Mouse (Mus musculus): ENCODE measurements around the gene Sms. TPM values are rescaled to one million over a fixed set of nuclear protein-coding genes. Genes with fewer than 3 reads are reported as not detected.

Sms gene
- polyA plus RNA-seq, 1 experiment, result 3.4 TPM

- Histone ChIP-seq H3K4me3 (ENCODE audit: control insufficient read depth, low read depth, low read length) (no peak overlapping the region), H3K36me3 (ENCODE audit: control insufficient read depth, insufficient read depth, low read length) (no peaks in the 10 kb centered on the region), H3K27me3 (ENCODE audit: control insufficient read depth, insufficient read depth, low read length) (no peaks in the 10 kb centered on the region), H3K27ac (ENCODE audit: control insufficient read depth, insufficient read depth, low read depth, low read length) (no peak overlapping the region), H3K4me1 (ENCODE audit: control insufficient read depth, insufficient read depth, low read length) (no peaks in the 10 kb centered on the region)
- TF ChIP-seq CTCF (IDR thresholded peaks at IDR 0.05; ENCODE audit: control insufficient read depth, insufficient read depth, insufficient replicate concordance, low read depth, low read length) (no peak), POLR2A (IDR thresholded peaks at IDR 0.05; ENCODE audit: control insufficient read depth, low read depth, low read length) (no peak)
These were observed 15.8 kb downstream of the Sms start for GRCm38 (mm10) chrX:157476153-157476810.

- H3K27me3 ChIP-seq (ENCODE audit: control insufficient read depth, insufficient read depth, low read length), result no peaks in the 10 kb centered on the region
These were observed 20.1 kb downstream of the Sms start for GRCm38 (mm10) chrX:157471711-157472660.

GRCm38 (mm10) chrX:157468795-157469194 is 23.3 kb downstream of the Sms start:
- TF ChIP-seq CTCF (IDR thresholded peaks at IDR 0.05; ENCODE audit: control insufficient read depth, insufficient read depth, insufficient replicate concordance, low read depth, low read length) (no peak), POLR2A (IDR thresholded peaks at IDR 0.05; ENCODE audit: control insufficient read depth, low read depth, low read length) (no peak)
- Histone ChIP-seq H3K36me3 (ENCODE audit: control insufficient read depth, insufficient read depth, low read length) (no peaks in the 10 kb centered on the region), H3K27me3 (ENCODE audit: control insufficient read depth, insufficient read depth, low read length) (no peaks in the 10 kb centered on the region), H3K4me3 (ENCODE audit: control insufficient read depth, low read depth, low read length) (no peak overlapping the region), H3K27ac (ENCODE audit: control insufficient read depth, insufficient read depth, low read depth, low read length) (no peak overlapping the region), H3K4me1 (ENCODE audit: control insufficient read depth, insufficient read depth, low read length) (no peaks in the 10 kb centered on the region)

More at GRCm38 (mm10) chrX:157471711-157472660, 20.1 kb downstream of the Sms start:
- Histone ChIP-seq H3K27ac (ENCODE audit: control insufficient read depth, insufficient read depth, low read depth, low read length) (no peak overlapping the region), H3K4me1 (ENCODE audit: control insufficient read depth, insufficient read depth, low read length) (no peaks in the 10 kb centered on the region), H3K4me3 (ENCODE audit: control insufficient read depth, low read depth, low read length) (no peak overlapping the region), H3K36me3 (ENCODE audit: control insufficient read depth, insufficient read depth, low read length) (no peaks in the 10 kb centered on the region)
- TF ChIP-seq CTCF (IDR thresholded peaks at IDR 0.05; ENCODE audit: control insufficient read depth, insufficient read depth, insufficient replicate concordance, low read depth, low read length) (no peak), POLR2A (IDR thresholded peaks at IDR 0.05; ENCODE audit: control insufficient read depth, low read depth, low read length) (no peak)

GRCm38 (mm10) chrX:157468055-157468454 is 24.0 kb downstream of the Sms start:
- TF ChIP-seq POLR2A (IDR thresholded peaks at IDR 0.05; ENCODE audit: control insufficient read depth, low read depth, low read length) (no peak), CTCF (IDR thresholded peaks at IDR 0.05; ENCODE audit: control insufficient read depth, insufficient read depth, insufficient replicate concordance, low read depth, low read length) (no peak)
- Histone ChIP-seq H3K36me3 (ENCODE audit: control insufficient read depth, insufficient read depth, low read length) (no peaks in the 10 kb centered on the region), H3K4me1 (ENCODE audit: control insufficient read depth, insufficient read depth, low read length) (no peaks in the 10 kb centered on the region), H3K4me3 (ENCODE audit: control insufficient read depth, low read depth, low read length) (no peak overlapping the region), H3K27ac (ENCODE audit: control insufficient read depth, insufficient read depth, low read depth, low read length) (no peak overlapping the region), H3K27me3 (ENCODE audit: control insufficient read depth, insufficient read depth, low read length) (no peaks in the 10 kb centered on the region)

GRCm38 (mm10) chrX:157465949-157466348 is 26.1 kb downstream of the Sms start:
- Histone ChIP-seq H3K4me1 (ENCODE audit: control insufficient read depth, insufficient read depth, low read length) (no peaks in the 10 kb centered on the region), H3K36me3 (ENCODE audit: control insufficient read depth, insufficient read depth, low read length) (no peaks in the 10 kb centered on the region)

GRCm38 (mm10) chrX:157462716-157463115 is 29.4 kb downstream of the Sms start:
- H3K4me1 ChIP-seq (ENCODE audit: control insufficient read depth, insufficient read depth, low read length), result no peaks in the 10 kb centered on the region
- no peaks in the 10 kb centered on the region for H3K36me3 ChIP-seq (ENCODE audit: control insufficient read depth, insufficient read depth, low read length)
- no peak overlapping the region for H3K4me3 ChIP-seq (ENCODE audit: control insufficient read depth, low read depth, low read length)
- H3K27me3 ChIP-seq (ENCODE audit: control insufficient read depth, insufficient read depth, low read length), result no peaks in the 10 kb centered on the region
- H3K27ac ChIP-seq (ENCODE audit: control insufficient read depth, insufficient read depth, low read depth, low read length), result no peak overlapping the region
- TF ChIP-seq CTCF (IDR thresholded peaks at IDR 0.05; ENCODE audit: control insufficient read depth, insufficient read depth, insufficient replicate concordance, low read depth, low read length) (no peak), POLR2A (IDR thresholded peaks at IDR 0.05; ENCODE audit: control insufficient read depth, low read depth, low read length) (no peak)

More at GRCm38 (mm10) chrX:157465949-157466348, 26.1 kb downstream of the Sms start:
- Histone ChIP-seq H3K27ac (ENCODE audit: control insufficient read depth, insufficient read depth, low read depth, low read length) (no peak overlapping the region), H3K4me3 (ENCODE audit: control insufficient read depth, low read depth, low read length) (no peak overlapping the region), H3K27me3 (ENCODE audit: control insufficient read depth, insufficient read depth, low read length) (no peaks in the 10 kb centered on the region)
- TF ChIP-seq POLR2A (IDR thresholded peaks at IDR 0.05; ENCODE audit: control insufficient read depth, low read depth, low read length) (no peak), CTCF (IDR thresholded peaks at IDR 0.05; ENCODE audit: control insufficient read depth, insufficient read depth, insufficient replicate concordance, low read depth, low read length) (no peak)

GRCm38 (mm10) chrX:157454430-157454829 is 37.7 kb downstream of the Sms start:
- TF ChIP-seq CTCF (IDR thresholded peaks at IDR 0.05; ENCODE audit: control insufficient read depth, insufficient read depth, insufficient replicate concordance, low read depth, low read length) (no peak), POLR2A (IDR thresholded peaks at IDR 0.05; ENCODE audit: control insufficient read depth, low read depth, low read length) (no peak)
- no peaks in the 10 kb centered on the region for H3K4me1 ChIP-seq (ENCODE audit: control insufficient read depth, insufficient read depth, low read length)
- H3K27ac ChIP-seq (ENCODE audit: control insufficient read depth, insufficient read depth, low read depth, low read length), result no peak overlapping the region
- H3K4me3 ChIP-seq (ENCODE audit: control insufficient read depth, low read depth, low read length), result no peak overlapping the region
- H3K27me3 ChIP-seq (ENCODE audit: control insufficient read depth, insufficient read depth, low read length), result no peaks in the 10 kb centered on the region
- H3K36me3 ChIP-seq (ENCODE audit: control insufficient read depth, insufficient read depth, low read length), result no peaks in the 10 kb centered on the region

Measured in testis, adult 2 months (tissue).